Mouse (Mus musculus): ENCODE results near the gene Vasp.

DNA sequence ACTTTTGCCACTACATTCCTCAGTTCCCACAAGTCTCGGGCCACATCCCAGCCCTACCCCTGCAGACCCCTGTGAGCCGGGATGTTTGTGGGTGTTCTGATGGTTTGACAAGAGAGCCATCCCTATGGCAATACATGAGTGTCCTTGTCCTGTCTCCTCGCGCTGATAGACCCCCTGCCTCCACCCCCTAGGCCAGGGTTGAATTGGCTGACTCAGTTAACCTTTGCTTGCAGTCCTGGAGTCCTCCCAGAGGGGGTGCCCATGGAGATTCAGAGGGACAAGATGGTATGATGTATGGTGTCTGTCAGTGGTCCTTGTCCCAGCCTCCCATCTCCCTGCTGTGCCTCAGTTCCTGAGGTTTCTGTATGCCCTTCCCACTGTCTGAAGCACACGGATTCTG, 42.4 kb upstream of the Vasp start:
- TF ChIP-seq GATA1 (IDR thresholded peaks at IDR 0.05; ENCODE audit: borderline replicate concordance, low read length): no peak
- TF ChIP-seq FLI1 (IDR thresholded peaks at IDR 0.05; ENCODE audit: low read length): no peak

Data from megakaryocyte, embryonic 14.5 days (primary cell).